Mouse (Mus musculus) cerebellum, postnatal 4 days (tissue): ENCODE results near the gene Galnt6.
A peak's percentile ranks its signal among the peaks of the same experiment; 100 is the strongest.

Source experiments
- DNase-seq, 2 experiments: peaks; one replicate each; pipeline ENCODE4 v3.0.0; 2022; ENCODE audit warnings: low spot score in 2 of 2, mixed read lengths in 1 of 2

Gene Galnt6

GRCm38 (mm10) chr15:100684450-100684849, 44.7 kb downstream of the Galnt6 start:
- DNase-seq = no peak

- DNase-seq = peak; percentile 50 to 77
Observed at GRCm38 (mm10) chr15:100683041-100683440, 46.1 kb downstream of the Galnt6 start.

- no peak for DNase-seq
Observed at GRCm38 (mm10) chr15:100681770-100682169, 47.4 kb downstream of the Galnt6 start.

- no peak for DNase-seq
Observed at GRCm38 (mm10) chr15:100680381-100680780, 48.8 kb downstream of the Galnt6 start.

DNA sequence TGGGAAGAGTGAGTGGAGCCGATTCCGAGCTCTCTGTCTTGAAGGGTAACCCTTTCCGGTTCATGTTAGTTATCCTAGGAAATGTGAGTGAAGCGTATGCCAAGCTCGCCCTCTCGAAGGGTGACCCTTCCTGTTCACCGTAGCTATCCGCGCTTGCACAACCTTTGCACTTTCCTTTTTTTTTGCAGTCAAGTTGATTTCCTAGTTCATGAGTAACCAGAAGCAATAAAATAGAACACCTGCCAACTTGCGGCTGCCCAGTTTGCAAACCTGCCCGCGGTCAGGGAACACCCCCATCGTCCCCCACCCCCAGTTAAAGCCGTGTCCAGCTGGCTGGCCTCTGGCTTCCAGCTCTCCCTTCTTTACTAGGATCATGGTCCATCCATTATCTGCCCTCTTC, 50.2 kb downstream of the Galnt6 start:
- DNase-seq = no peak

DNA sequence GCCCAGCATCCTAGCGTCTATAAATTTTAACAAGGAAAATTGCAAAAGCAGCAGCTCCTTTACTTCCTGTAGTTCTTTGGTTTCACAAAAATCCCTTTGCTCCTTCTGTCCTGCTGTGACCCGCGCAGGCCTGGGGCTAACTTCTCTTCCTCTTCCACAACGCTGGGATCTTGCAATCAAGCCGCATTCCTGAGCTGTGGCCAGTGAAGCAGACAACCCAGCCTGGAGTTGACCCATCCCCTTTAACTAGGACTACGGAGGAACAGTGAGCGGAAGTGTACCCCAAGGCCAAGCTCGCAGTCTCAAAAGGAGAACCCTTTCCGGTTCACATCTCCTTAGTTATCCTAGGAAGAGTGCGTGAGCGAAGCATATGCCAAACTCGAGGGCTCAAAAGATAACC, 50.6 kb downstream of the Galnt6 start:
- DNase-seq = no peak

DNA sequence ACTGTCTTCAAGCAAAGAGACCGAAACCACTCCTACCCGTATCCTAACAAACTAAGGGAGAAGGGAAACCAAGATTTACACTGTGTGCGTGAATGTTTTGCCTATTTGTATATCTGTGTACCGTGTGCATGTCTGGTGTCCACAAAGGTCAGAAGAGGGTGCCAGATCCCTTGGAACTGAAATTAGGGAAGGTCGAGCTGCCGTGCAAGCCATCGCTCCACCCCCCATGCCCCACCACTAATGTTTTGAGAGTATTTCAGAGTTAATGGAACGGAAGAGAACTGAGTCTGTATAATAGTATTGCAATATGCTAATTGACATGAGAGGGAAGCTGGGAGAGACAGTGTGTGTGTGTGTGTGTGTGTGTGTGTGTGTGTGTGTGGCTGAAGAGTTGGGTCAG, 51.5 kb downstream of the Galnt6 start:
- no peak for DNase-seq

- DNase-seq = no peak
Observed at GRCm38 (mm10) chr15:100676521-100676920, 52.7 kb downstream of the Galnt6 start.

- DNase-seq = no peak
Observed at GRCm38 (mm10) chr15:100675486-100675885, 53.7 kb downstream of the Galnt6 start.

GRCm38 (mm10) chr15:100674566-100674965, 54.6 kb downstream of the Galnt6 start:
- DNase-seq = no peak

DNA sequence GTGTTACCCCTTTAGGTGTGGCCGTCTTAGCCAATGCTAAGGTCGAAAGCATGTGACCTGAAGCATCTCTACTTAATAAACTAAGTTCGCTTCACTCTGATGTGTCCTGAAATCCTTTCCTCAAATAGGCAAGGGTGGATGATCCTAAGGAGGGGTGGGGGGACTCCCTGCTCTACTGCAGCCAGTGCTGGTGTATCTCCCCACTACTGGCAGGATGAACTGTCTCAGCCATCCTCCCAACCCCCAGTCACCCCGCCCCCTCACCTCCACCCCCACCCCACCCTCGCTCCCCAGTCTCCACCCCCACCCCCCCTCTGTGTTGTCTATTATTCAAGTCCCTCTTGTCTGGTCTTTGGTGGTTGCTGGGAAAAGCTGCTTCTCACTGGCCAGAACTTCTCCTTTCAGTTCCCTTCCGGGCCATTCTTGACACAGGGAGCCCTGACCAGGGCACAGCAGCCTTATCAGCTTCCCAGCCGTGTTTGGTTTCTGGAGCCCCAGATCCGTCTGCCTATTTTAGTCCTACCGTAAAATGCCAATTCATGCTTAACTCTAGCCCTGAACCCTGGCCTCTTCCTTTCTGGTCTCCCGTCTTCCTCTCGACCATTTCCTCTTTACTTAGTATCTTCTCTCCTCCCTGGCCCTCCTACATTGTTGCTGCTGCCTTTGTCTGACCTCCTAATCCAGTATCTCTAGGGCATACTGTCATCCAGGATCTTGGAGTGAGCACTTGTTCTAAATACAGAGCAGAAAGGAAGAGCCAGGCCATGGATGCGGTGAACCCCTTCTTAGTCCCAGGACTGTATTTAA, 55.4 kb downstream of the Galnt6 start:
- DNase-seq = no peak

GRCm38 (mm10) chr15:100670833-100671232, 58.3 kb downstream of the Galnt6 start:
- no peak for DNase-seq

GRCm38 (mm10) chr15:100670004-100670403, 59.2 kb downstream of the Galnt6 start:
- no peak for DNase-seq

GRCm38 (mm10) chr15:100669337-100669736, 59.8 kb downstream of the Galnt6 start, which contains the start of gene Bin2:
Bin2 (minus strand) TSS chr15:100669553.
- no peak for DNase-seq

DNA sequence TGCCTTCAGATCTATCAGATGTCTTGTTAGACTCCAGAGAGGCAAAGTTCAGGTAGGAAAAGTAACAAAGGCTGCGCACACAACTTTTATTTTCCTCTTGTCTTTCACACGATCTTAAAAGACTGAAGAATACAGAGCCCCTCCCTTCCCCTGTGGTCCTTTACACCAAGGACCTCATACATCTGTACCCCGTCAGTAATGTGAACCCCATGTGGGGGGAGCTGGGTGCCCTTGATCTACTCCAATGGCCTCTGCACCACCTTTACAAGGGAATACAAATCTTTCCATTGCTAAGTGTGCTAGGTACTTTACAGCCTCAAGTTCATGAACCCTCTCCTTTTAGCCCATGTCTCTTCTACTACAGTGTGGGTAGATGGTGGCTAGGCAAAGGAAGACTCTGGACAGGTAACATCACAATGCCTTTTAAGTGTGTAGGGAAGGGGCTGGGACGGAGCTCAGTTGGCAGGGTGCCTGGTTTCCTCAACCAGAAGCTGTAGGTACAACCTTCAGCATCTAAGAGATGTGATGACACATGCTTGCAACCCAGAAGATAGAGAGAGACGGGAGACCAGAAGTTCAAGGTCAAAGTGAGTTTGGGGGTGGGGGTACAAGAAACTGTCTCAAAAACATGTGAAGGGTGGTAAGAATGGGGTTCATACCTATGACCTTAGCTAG, 61.2 kb downstream of the Galnt6 start:
- no peak for DNase-seq

DNA sequence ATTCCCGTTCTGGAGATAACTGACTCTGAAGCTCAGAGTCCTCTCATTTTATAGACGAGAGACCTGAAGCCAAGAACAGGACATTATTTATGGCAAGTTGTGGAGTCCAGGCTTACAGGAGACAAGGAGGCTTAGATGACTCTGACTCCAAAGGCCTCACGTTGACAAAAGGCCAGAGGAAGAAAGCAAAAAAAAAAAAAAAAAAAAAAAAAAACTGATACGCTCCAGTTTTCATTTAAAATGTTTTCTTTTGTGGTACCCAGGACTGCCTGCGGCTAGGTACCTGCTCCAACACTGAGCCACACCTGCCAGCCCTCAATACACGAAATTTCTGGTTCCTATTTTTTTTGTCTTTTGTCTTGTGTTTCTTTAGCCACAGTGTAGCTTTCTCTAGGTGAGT, 61.8 kb downstream of the Galnt6 start:
- DNase-seq = no peak

- no peak for DNase-seq
Observed at GRCm38 (mm10) chr15:100666851-100667250, 62.3 kb downstream of the Galnt6 start.

- DNase-seq = no peak
Observed at GRCm38 (mm10) chr15:100666219-100666696, 62.9 kb downstream of the Galnt6 start.

GRCm38 (mm10) chr15:100665411-100666218, 63.6 kb downstream of the Galnt6 start:
- no peak for DNase-seq

DNA sequence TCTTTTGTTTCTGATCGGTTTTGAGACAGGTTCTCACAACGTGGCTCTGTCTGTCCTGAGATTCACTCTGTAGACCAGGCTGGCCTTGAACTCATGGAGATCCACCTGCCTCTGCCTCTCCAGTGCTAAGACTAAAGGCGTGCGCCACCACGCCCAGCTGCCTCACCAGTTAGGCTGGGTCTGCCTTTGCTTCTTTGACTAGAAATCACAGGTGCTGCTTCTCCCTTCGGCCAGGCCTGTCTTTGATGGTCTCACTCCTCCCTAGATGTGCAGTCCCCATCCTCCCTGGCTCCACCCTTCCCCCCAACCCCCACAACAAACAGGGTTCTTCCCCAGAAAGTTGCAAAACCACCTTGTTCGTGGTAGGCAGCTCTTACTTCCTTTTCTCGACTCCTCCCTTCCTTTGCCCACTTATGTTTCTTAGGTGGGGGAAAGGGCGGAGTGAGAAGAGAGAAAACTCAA, 64.3 kb downstream of the Galnt6 start:
- no peak for DNase-seq

- DNase-seq = no peak
Observed at GRCm38 (mm10) chr15:100660805-100661204, 68.4 kb downstream of the Galnt6 start.

DNA sequence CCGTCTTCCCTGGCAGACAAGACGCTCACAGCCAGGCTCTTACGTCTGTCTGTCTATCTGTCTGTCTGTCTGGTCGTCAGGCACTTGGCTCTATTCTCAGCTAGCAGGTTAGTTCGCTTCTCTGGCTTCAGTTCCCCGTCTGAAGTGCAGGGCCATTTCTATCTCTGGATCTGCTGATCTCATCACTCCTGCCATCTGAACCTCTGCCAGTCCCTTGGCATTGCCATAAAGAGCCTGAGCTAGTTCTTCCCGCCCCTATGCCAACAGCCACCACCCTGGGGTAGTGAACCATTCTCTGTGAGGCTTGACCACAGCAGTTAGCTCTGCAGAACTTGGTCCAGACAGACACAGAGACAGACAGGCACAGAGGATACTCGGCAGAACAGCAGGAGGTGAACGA, 68.9 kb downstream of the Galnt6 start:
- DNase-seq = no peak
